Mouse (Mus musculus): ENCODE results near the gene Hspa5. TPM values are rescaled to one million over a fixed set of nuclear protein-coding genes. Genes with fewer than 3 reads are reported as not detected.
"Not testable (repeated sequence)": the region's sequence is repeated elsewhere in the genome, so short reads cannot be mapped to it uniquely, and the experiment has no call there.

The Hspa5 gene
- polyA plus RNA-seq, 3 experiments from 2014 or later, result 576 to 769 (median 638) TPM

GRCm38 (mm10) chr2:34809568-34809967 is 37.8 kb downstream of the Hspa5 start:
- no peak for ATAC-seq

GRCm38 (mm10) chr2:34810775-34811174 is 39.0 kb downstream of the Hspa5 start:
- ATAC-seq, result no peak

- ATAC-seq, result no peak
These were observed 40.9 kb downstream of the Hspa5 start for GRCm38 (mm10) chr2:34812706-34813105.

GRCm38 (mm10) chr2:34815893-34816292 is 44.1 kb downstream of the Hspa5 start:
- ATAC-seq, result not testable (repeated sequence)

- no peak for ATAC-seq
These were observed 46.7 kb downstream of the Hspa5 start for GRCm38 (mm10) chr2:34818492-34818891.

- ATAC-seq, result peak; percentile 96
These were observed 54.2 kb downstream of the Hspa5 start, which contains the start of gene Fbxw2 for GRCm38 (mm10) chr2:34825827-34826459. Fbxw2 (minus strand) TSS chr2:34826311.

GRCm38 (mm10) chr2:34826460-34827231 is 54.9 kb downstream of the Hspa5 start:
- ATAC-seq, result peak; percentile 36

Other genes with a start within 250 kb of the Hspa5 start
- gene Gapvd1, start 16.7 kb upstream of the Hspa5 start, polyA plus RNA-seq (2017; shearing (Covaris generic)), result 10 to 100 TPM; 45.5 to 69.9 (median 60.5) TPM
- 10 to 100 TPM; 53.6 to 62.6 (median 58.1) TPM for gene Rabepk, start 27.9 kb downstream of the Hspa5 start, polyA plus RNA-seq (2017; shearing (Covaris generic))
- 10 to 100 TPM; 62.7 to 77.2 (median 72.8) TPM for gene Fbxw2, start 54.3 kb downstream of the Hspa5 start, polyA plus RNA-seq (2017; shearing (Covaris generic))
- gene Gm34653, start 61.0 kb downstream of the Hspa5 start, polyA plus RNA-seq (2017; shearing (Covaris generic)), result not detected
- gene Cutal, start 102.4 kb downstream of the Hspa5 start, polyA plus RNA-seq (2017; shearing (Covaris generic)), result not detected
- 10 to 100 TPM; 60.2 to 83.4 (median 72.6) TPM for gene Psmd5, start 103.0 kb downstream of the Hspa5 start, polyA plus RNA-seq (2017; shearing (Covaris generic))
- gene Phf19, start 142.1 kb downstream of the Hspa5 start, polyA plus RNA-seq (2017; shearing (Covaris generic)), result 1 to 10 TPM; 1.1 to 3.9 (median 1.2) TPM
- 100 to 1,000 TPM; 240 to 310 (median 304) TPM for gene Traf1, start 189.8 kb downstream of the Hspa5 start, polyA plus RNA-seq (2017; shearing (Covaris generic))

All from inflammation-experienced regulatory T-cells, adult 6 months (primary cell).